Mouse (Mus musculus) stomach, embryonic 15.5 days (tissue): ENCODE data around the gene Spata32. TPM values are rescaled to one million over a fixed set of nuclear protein-coding genes. Genes with fewer than 3 reads are reported as not detected.

Source experiments
- ATAC-seq: fragments of 200-750 bp; cut with Nextera tagmentation; 2 replicates; pipeline ENCODE4 v1.8.0; 2017; ENCODE audit warnings: low read depth, moderate number of reproducible peaks, moderate TSS enrichment; ENCODE audit not compliant: insufficient read depth, low FRiP score
- H3K27ac ChIP-seq: fragments of 300-500 bp; sonication (generic); 2 replicates; pipeline ENCODE4 v1.5.1; 2015; ENCODE audit warnings: mild to moderate bottlenecking, inconsistent platforms
- H3K27me3 ChIP-seq: fragments of 300-500 bp; sonication (generic); replicated peaks from 2 replicates; pipeline ENCODE4 v1.6.1; 2015; ENCODE audit warnings: inconsistent platforms
- H3K36me3 ChIP-seq: fragments of 300-500 bp; sonication (generic); 2 replicates; pipeline ENCODE4 v1.6.1; 2015; ENCODE audit warnings: inconsistent platforms
- H3K4me1 ChIP-seq: fragments of 300-500 bp; sonication (generic); 2 replicates; pipeline ENCODE4 v1.6.1; 2015; ENCODE audit warnings: inconsistent platforms
- H3K4me2 ChIP-seq: fragments of 300-500 bp; sonication (generic); 2 replicates; pipeline ENCODE4 v1.6.1; 2015; ENCODE audit warnings: mild to moderate bottlenecking, inconsistent platforms
- H3K4me3 ChIP-seq: fragments of 300-500 bp; sonication (generic); replicated peaks from 2 replicates; pipeline ENCODE4 v1.5.1; 2015; ENCODE audit warnings: inconsistent platforms
- H3K9ac ChIP-seq: fragments of 300-500 bp; sonication (generic); 2 replicates; pipeline ENCODE4 v1.6.1; 2015; ENCODE audit warnings: inconsistent platforms
- H3K9me3 ChIP-seq: fragments of 300-500 bp; sonication (generic); 2 replicates; pipeline ENCODE4 v1.6.1; 2016; ENCODE audit warnings: inconsistent platforms
- WGBS: fragments of 180-500 bp; shearing (Covaris S2); methylation state at CpG from one replicate; pipeline ENCODE4 v1.1.7; 2015; 5-methylcytosine and 5-hydroxymethylcytosine counted together
- polyA plus RNA-seq: library from polyadenylated mRNA; unstranded; fragments of >200 nt; fragmentation: Nextera tagmentation; extraction: Ambion mirVana; gene quantifications from 2 replicates; pipeline ENCODE4 v1.2.1, GENCODE M21; 2015

Spata32 gene
- polyA plus RNA-seq, 1 experiment from 2014 or later: not detected

- Histone ChIP-seq H3K9me3 (no peaks in the 10 kb centered on the region), H3K27ac (no peak overlapping the region), H3K36me3 (no peaks in the 10 kb centered on the region), H3K4me3 (no peak overlapping the region), H3K4me1 (peaks cover 28% of the 10 kb centered on the region), H3K27me3 (peaks cover 67% of the 10 kb centered on the region), H3K4me2 (no peak overlapping the region), H3K9ac (no peak overlapping the region)
- ATAC-seq: no peak
- 55% methylated on average over 4 of the region's 4 CpGs for WGBS
Measured at GRCm38 (mm10) chr11:103197340-103197739, 20.9 kb downstream of the Spata32 start.

- peaks cover 19% of the 10 kb centered on the region for H3K4me1 ChIP-seq
- H3K36me3 ChIP-seq: no peaks in the 10 kb centered on the region
- no peak overlapping the region for H3K4me3 ChIP-seq
- WGBS: 91% methylated on average over 5 of the region's 5 CpGs
- H3K4me2 ChIP-seq: no peak overlapping the region
- H3K9me3 ChIP-seq: no peaks in the 10 kb centered on the region
- no peak for ATAC-seq
- no peak overlapping the region for H3K9ac ChIP-seq
- peaks cover 84% of the 10 kb centered on the region for H3K27me3 ChIP-seq
- no peak overlapping the region for H3K27ac ChIP-seq
Measured at GRCm38 (mm10) chr11:103195656-103196055, 22.6 kb downstream of the Spata32 start.

- ATAC-seq: no peak
- Histone ChIP-seq H3K9me3 (no peaks in the 10 kb centered on the region), H3K27me3 (peaks cover 86% of the 10 kb centered on the region), H3K9ac (no peak overlapping the region), H3K4me3 (no peak overlapping the region), H3K27ac (no peak overlapping the region), H3K4me2 (no peak overlapping the region), H3K36me3 (no peaks in the 10 kb centered on the region), H3K4me1 (peaks cover 19% of the 10 kb centered on the region)
- WGBS: 73% methylated on average over 18 of the region's 18 CpGs
Measured at GRCm38 (mm10) chr11:103195236-103195635, 23.0 kb downstream of the Spata32 start.

GRCm38 (mm10) chr11:103193825-103194168 is 24.4 kb downstream of the Spata32 start:
- no peak overlapping the region for H3K4me3 ChIP-seq
- H3K27me3 ChIP-seq: peaks cover 77% of the 10 kb centered on the region
- ATAC-seq: no peak
- 48% methylated on average over 9 of the region's 9 CpGs for WGBS
- H3K4me1 ChIP-seq: peaks cover 12% of the 10 kb centered on the region; the same call in 1 of the 2 replicates
- H3K9me3 ChIP-seq: no peaks in the 10 kb centered on the region
- H3K4me2 ChIP-seq: no peak overlapping the region; the same call in 1 of the 2 replicates
- no peak overlapping the region for H3K9ac ChIP-seq
- no peak overlapping the region for H3K27ac ChIP-seq
- no peaks in the 10 kb centered on the region for H3K36me3 ChIP-seq

- H3K27me3 ChIP-seq: peaks cover 74% of the 10 kb centered on the region
Measured at GRCm38 (mm10) chr11:103192956-103193824, 25.0 kb downstream of the Spata32 start.

GRCm38 (mm10) chr11:103192230-103192955 is 25.8 kb downstream of the Spata32 start:
- Histone ChIP-seq H3K4me1 (peaks cover 9% of the 10 kb centered on the region; the same call in 1 of the 2 replicates), H3K4me2 (peak overlapping the region; percentile 48), H3K27me3 (peaks cover 68% of the 10 kb centered on the region), H3K9me3 (no peaks in the 10 kb centered on the region), H3K9ac (no peak overlapping the region), H3K36me3 (no peaks in the 10 kb centered on the region), H3K27ac (no peak overlapping the region), H3K4me3 (peak overlapping the region; percentile 24)
- no peak for ATAC-seq
- WGBS: 26% methylated on average over 28 of the region's 28 CpGs

More at GRCm38 (mm10) chr11:103192956-103193824, 25.0 kb downstream of the Spata32 start:
- Histone ChIP-seq H3K36me3 (no peaks in the 10 kb centered on the region), H3K9ac (no peak overlapping the region), H3K4me1 (peaks cover 9% of the 10 kb centered on the region; the same call in 1 of the 2 replicates), H3K9me3 (no peaks in the 10 kb centered on the region), H3K27ac (no peak overlapping the region), H3K4me2 (peak overlapping the region; percentile 48), H3K4me3 (peak overlapping the region; percentile 24)
- WGBS: 16% methylated on average over 39 of the region's 44 CpGs
- no peak for ATAC-seq

GRCm38 (mm10) chr11:103184891-103185290 is 33.3 kb downstream of the Spata32 start:
- H3K27ac ChIP-seq: no peak overlapping the region

GRCm38 (mm10) chr11:103181911-103182310 is 36.3 kb downstream of the Spata32 start:
- no peak overlapping the region for H3K9ac ChIP-seq
- WGBS: 68% methylated on average over 3 of the region's 3 CpGs
- ATAC-seq: no peak

More at GRCm38 (mm10) chr11:103184891-103185290, 33.3 kb downstream of the Spata32 start:
- no peak for ATAC-seq
- H3K27me3 ChIP-seq: 0 out of 2 replicates have a peak, but pooled peaks cover 3% of the 10 kb centered on the region
- H3K4me3 ChIP-seq: no peak overlapping the region
- H3K4me1 ChIP-seq: no peaks in the 10 kb centered on the region
- no peak overlapping the region for H3K9ac ChIP-seq
- whole genome bisulfite sequencing: 43% methylated on average over 2 of the region's 2 CpGs
- no peaks in the 10 kb centered on the region for H3K9me3 ChIP-seq
- no peaks in the 10 kb centered on the region for H3K36me3 ChIP-seq
- no peak overlapping the region for H3K4me2 ChIP-seq

GRCm38 (mm10) chr11:103181349-103181748 is 36.9 kb downstream of the Spata32 start:
- Histone ChIP-seq H3K9ac (no peak overlapping the region), H3K27ac (no peak overlapping the region), H3K9me3 (no peaks in the 10 kb centered on the region), H3K36me3 (no peaks in the 10 kb centered on the region), H3K27me3 (no peaks in the 10 kb centered on the region), H3K4me2 (no peak overlapping the region), H3K4me3 (no peak overlapping the region), H3K4me1 (no peaks in the 10 kb centered on the region)
- WGBS: 70% methylated on average over 9 of the region's 9 CpGs
- ATAC-seq: no peak

More at GRCm38 (mm10) chr11:103181911-103182310, 36.3 kb downstream of the Spata32 start:
- no peaks in the 10 kb centered on the region for H3K9me3 ChIP-seq
- H3K27ac ChIP-seq: no peak overlapping the region
- no peak overlapping the region for H3K4me3 ChIP-seq
- H3K4me2 ChIP-seq: no peak overlapping the region
- H3K4me1 ChIP-seq: no peaks in the 10 kb centered on the region
- no peaks in the 10 kb centered on the region for H3K27me3 ChIP-seq
- H3K36me3 ChIP-seq: no peaks in the 10 kb centered on the region

GRCm38 (mm10) chr11:103180426-103180825 is 37.8 kb downstream of the Spata32 start:
- Histone ChIP-seq H3K9ac (no peak overlapping the region), H3K4me2 (no peak overlapping the region), H3K27ac (no peak overlapping the region), H3K9me3 (no peaks in the 10 kb centered on the region), H3K4me3 (no peak overlapping the region), H3K36me3 (no peaks in the 10 kb centered on the region), H3K4me1 (no peaks in the 10 kb centered on the region), H3K27me3 (no peaks in the 10 kb centered on the region)
- ATAC-seq: no peak
- 59% methylated on average over 1 of the region's 1 CpGs for WGBS

- H3K36me3 ChIP-seq: no peaks in the 10 kb centered on the region
- H3K4me2 ChIP-seq: no peak overlapping the region
- no peak for ATAC-seq
- whole genome bisulfite sequencing: 89% methylated on average over 8 of the region's 8 CpGs
- no peak overlapping the region for H3K9ac ChIP-seq
- no peaks in the 10 kb centered on the region for H3K27me3 ChIP-seq
- H3K4me3 ChIP-seq: no peak overlapping the region
- H3K9me3 ChIP-seq: no peaks in the 10 kb centered on the region
- no peaks in the 10 kb centered on the region for H3K4me1 ChIP-seq
- H3K27ac ChIP-seq: no peak overlapping the region
Measured at GRCm38 (mm10) chr11:103178748-103179147, 39.5 kb downstream of the Spata32 start.
